Mouse (Mus musculus): Measurements from ENCODE around the gene Taldo1.
"Not testable (repeated sequence)": the region's sequence is repeated elsewhere in the genome, so short reads cannot be mapped to it uniquely, and the experiment has no call there.

Taldo1 gene

GRCm38 (mm10) chr7:141440613-141441012 lies 48.6 kb downstream of the Taldo1 start:
- peak; percentile 15 to 41 for DNase-seq

- DNase-seq, result no peak
Observed at GRCm38 (mm10) chr7:141441460-141441859, 49.5 kb downstream of the Taldo1 start.

GRCm38 (mm10) chr7:141442199-141442598 lies 50.2 kb downstream of the Taldo1 start:
- DNase-seq, result no peak

GRCm38 (mm10) chr7:141443081-141443821 lies 51.3 kb downstream of the Taldo1 start:
- no peak for DNase-seq

- peak; percentile 26 to 44 for DNase-seq
Observed at GRCm38 (mm10) chr7:141443828-141444237, 51.8 kb downstream of the Taldo1 start, which contains the start of gene Pidd1. Gene Pidd1 (minus strand): TSS chr7:141444025.

- not testable (repeated sequence) for DNase-seq
Observed at GRCm38 (mm10) chr7:141446374-141446773, 54.4 kb downstream of the Taldo1 start.

- peak; percentile 89 to 94 for DNase-seq
Observed at GRCm38 (mm10) chr7:141447110-141447991, 55.4 kb downstream of the Taldo1 start, which contains the start of gene Rplp2. Gene Rplp2 (plus strand): TSS chr7:141447370.

GRCm38 (mm10) chr7:141451928-141452327 lies 59.9 kb downstream of the Taldo1 start:
- no peak for DNase-seq

All from spleen, adult 18-20 months (tissue).